Mouse (Mus musculus): Measurements from ENCODE around the gene Gabbr2. TPM values are rescaled to one million over a fixed set of nuclear protein-coding genes. Genes with fewer than 3 reads are reported as not detected.
A peak's percentile ranks its signal among the peaks of the same experiment; 100 is the strongest.

Gabbr2 gene
- polyA plus RNA-seq, 1 experiment from 2014 or later, result 5.5 TPM

DNA sequence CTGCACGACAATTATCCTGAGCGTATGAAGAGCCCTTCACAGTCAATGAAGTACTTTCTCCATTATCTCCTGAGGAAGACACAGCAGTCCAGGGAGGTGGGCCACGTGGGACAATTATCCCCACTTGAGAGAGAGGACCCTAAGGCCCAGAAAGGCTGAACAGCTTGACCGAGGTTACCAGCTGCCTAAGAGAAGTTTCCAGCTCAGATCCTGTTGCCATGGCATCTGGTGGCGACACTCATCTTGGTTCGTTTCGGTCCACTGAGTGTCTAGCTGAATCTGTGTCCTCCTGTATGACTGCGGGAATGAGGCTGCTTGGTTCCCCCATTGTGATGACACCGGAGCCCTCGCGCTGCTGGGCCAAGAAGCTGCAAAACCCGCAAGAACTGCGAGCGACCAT is 76.2 kb downstream of the Gabbr2 start:
- peaks cover 5% of the 10 kb centered on the region; the same call in 1 of the 2 replicates for H3K4me1 ChIP-seq (replicated peaks; ENCODE audit: control insufficient read depth, insufficient read depth, low read length)
- H3K27me3 ChIP-seq (replicated peaks; ENCODE audit: control insufficient read depth, insufficient read depth, low read length), result peaks cover 2% of the 10 kb centered on the region; the same call in 1 of the 2 replicates
- no peaks in the 10 kb centered on the region for H3K9me3 ChIP-seq (ENCODE audit: control insufficient read depth, low read length)
- no peak overlapping the region for H3K27ac ChIP-seq (ENCODE audit: low read length)
- WGBS, result 78% methylated on average over 14 of the region's 14 CpGs
- H3K4me3 ChIP-seq (replicated peaks; ENCODE audit: low read length), result no peak overlapping the region
- ATAC-seq, result no peak
- H3K36me3 ChIP-seq (ENCODE audit: control insufficient read depth, insufficient read depth), result no peaks in the 10 kb centered on the region
- H3K9ac ChIP-seq (replicated peaks; ENCODE audit: low read depth, low read length), result no peak overlapping the region
- no peak overlapping the region for H3K4me2 ChIP-seq (ENCODE audit: low read length)

DNA sequence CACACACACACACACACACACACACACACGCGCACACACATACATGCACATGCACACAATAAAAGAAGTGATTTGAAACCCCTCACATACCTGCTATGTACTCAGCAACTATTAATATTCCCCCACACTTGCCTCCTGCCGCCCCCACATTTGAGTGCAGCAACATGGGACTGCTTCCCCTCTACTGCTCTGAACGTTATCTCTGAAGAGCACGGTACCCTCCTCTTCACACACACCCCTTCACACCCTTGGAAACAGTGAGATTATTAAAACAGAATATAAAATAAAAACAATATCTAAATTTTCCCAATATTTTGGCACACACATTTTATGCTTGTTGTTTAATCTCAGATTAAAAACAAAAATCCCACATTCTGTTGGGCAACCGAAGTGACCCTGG is 77.1 kb downstream of the Gabbr2 start:
- Histone ChIP-seq H3K4me1 (replicated peaks; ENCODE audit: control insufficient read depth, insufficient read depth, low read length) (peaks cover 4% of the 10 kb centered on the region; the same call in 1 of the 2 replicates), H3K27me3 (replicated peaks; ENCODE audit: control insufficient read depth, insufficient read depth, low read length) (peaks cover 2% of the 10 kb centered on the region; the same call in 1 of the 2 replicates)

GRCm38 (mm10) chr4:46906036-46906691 is 85.5 kb downstream of the Gabbr2 start:
- H3K36me3 ChIP-seq (ENCODE audit: control insufficient read depth, insufficient read depth), result no peaks in the 10 kb centered on the region
- no peak overlapping the region for H3K4me3 ChIP-seq (replicated peaks; ENCODE audit: low read length)
- H3K4me2 ChIP-seq (ENCODE audit: low read length), result no peak overlapping the region
- H3K4me1 ChIP-seq (replicated peaks; ENCODE audit: control insufficient read depth, insufficient read depth, low read length), result peaks cover 3% of the 10 kb centered on the region; the same call in 1 of the 2 replicates
- H3K9me3 ChIP-seq (ENCODE audit: control insufficient read depth, low read length), result no peaks in the 10 kb centered on the region
- 91% methylated on average over 3 of the region's 3 CpGs for WGBS
- no peaks in the 10 kb centered on the region for H3K27me3 ChIP-seq (replicated peaks; ENCODE audit: control insufficient read depth, insufficient read depth, low read length)
- H3K27ac ChIP-seq (ENCODE audit: low read length), result no peak overlapping the region
- ATAC-seq, result no peak
- no peak overlapping the region for H3K9ac ChIP-seq (replicated peaks; ENCODE audit: low read depth, low read length)

More for the DNA sequence above, 77.1 kb downstream of the Gabbr2 start:
- Histone ChIP-seq H3K4me2 (ENCODE audit: low read length) (no peak overlapping the region), H3K36me3 (ENCODE audit: control insufficient read depth, insufficient read depth) (no peaks in the 10 kb centered on the region), H3K9ac (replicated peaks; ENCODE audit: low read depth, low read length) (no peak overlapping the region), H3K9me3 (ENCODE audit: control insufficient read depth, low read length) (no peaks in the 10 kb centered on the region), H3K27ac (ENCODE audit: low read length) (no peak overlapping the region), H3K4me3 (replicated peaks; ENCODE audit: low read length) (no peak overlapping the region)
- WGBS, result 90% methylated on average over 6 of the region's 6 CpGs
- ATAC-seq, result no peak

- H3K4me2 ChIP-seq (ENCODE audit: low read length), result no peak overlapping the region
- H3K27me3 ChIP-seq (replicated peaks; ENCODE audit: control insufficient read depth, insufficient read depth, low read length), result no peaks in the 10 kb centered on the region
- 63% methylated on average over 3 of the region's 3 CpGs for WGBS
- no peak overlapping the region for H3K9ac ChIP-seq (replicated peaks; ENCODE audit: low read depth, low read length)
- H3K36me3 ChIP-seq (ENCODE audit: control insufficient read depth, insufficient read depth), result no peaks in the 10 kb centered on the region
- H3K27ac ChIP-seq (ENCODE audit: low read length), result no peak overlapping the region
- no peak for ATAC-seq
- H3K4me3 ChIP-seq (replicated peaks; ENCODE audit: low read length), result no peak overlapping the region
- H3K9me3 ChIP-seq (ENCODE audit: control insufficient read depth, low read length), result no peaks in the 10 kb centered on the region
- H3K4me1 ChIP-seq (replicated peaks; ENCODE audit: control insufficient read depth, insufficient read depth, low read length), result peaks cover 3% of the 10 kb centered on the region; the same call in 1 of the 2 replicates
Observed at GRCm38 (mm10) chr4:46905152-46905551, 86.5 kb downstream of the Gabbr2 start.

DNA sequence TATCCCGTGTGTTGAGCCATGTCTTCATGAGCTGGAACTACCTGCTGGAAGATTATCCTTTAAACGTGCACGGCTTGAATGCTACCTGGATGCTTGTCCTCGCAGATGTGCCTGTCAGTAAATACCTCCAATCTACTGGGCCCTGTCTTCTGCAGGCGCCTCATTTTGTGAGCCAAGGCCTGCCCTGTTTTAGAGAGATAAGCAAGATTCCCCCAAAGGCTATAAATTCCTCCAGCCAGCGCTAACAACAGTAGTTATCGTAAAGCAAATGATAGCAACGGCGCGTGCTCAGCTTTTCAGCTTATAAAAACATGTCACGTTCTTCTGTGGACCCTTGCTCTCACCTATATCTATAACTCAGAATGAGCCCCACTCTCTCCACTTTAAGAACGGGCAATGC is 87.5 kb downstream of the Gabbr2 start:
- ATAC-seq, result no peak
- WGBS, result 92% methylated on average over 12 of the region's 12 CpGs
- Histone ChIP-seq H3K4me2 (ENCODE audit: low read length) (no peak overlapping the region), H3K36me3 (ENCODE audit: control insufficient read depth, insufficient read depth) (no peaks in the 10 kb centered on the region), H3K4me1 (replicated peaks; ENCODE audit: control insufficient read depth, insufficient read depth, low read length) (peaks cover 3% of the 10 kb centered on the region; the same call in 1 of the 2 replicates), H3K27ac (ENCODE audit: low read length) (no peak overlapping the region), H3K27me3 (replicated peaks; ENCODE audit: control insufficient read depth, insufficient read depth, low read length) (no peaks in the 10 kb centered on the region), H3K9me3 (ENCODE audit: control insufficient read depth, low read length) (no peaks in the 10 kb centered on the region), H3K9ac (replicated peaks; ENCODE audit: low read depth, low read length) (no peak overlapping the region), H3K4me3 (replicated peaks; ENCODE audit: low read length) (no peak overlapping the region)

- H3K4me2 ChIP-seq (ENCODE audit: low read length), result no peak overlapping the region
Observed at GRCm38 (mm10) chr4:46898546-46898945, 93.1 kb downstream of the Gabbr2 start.

DNA sequence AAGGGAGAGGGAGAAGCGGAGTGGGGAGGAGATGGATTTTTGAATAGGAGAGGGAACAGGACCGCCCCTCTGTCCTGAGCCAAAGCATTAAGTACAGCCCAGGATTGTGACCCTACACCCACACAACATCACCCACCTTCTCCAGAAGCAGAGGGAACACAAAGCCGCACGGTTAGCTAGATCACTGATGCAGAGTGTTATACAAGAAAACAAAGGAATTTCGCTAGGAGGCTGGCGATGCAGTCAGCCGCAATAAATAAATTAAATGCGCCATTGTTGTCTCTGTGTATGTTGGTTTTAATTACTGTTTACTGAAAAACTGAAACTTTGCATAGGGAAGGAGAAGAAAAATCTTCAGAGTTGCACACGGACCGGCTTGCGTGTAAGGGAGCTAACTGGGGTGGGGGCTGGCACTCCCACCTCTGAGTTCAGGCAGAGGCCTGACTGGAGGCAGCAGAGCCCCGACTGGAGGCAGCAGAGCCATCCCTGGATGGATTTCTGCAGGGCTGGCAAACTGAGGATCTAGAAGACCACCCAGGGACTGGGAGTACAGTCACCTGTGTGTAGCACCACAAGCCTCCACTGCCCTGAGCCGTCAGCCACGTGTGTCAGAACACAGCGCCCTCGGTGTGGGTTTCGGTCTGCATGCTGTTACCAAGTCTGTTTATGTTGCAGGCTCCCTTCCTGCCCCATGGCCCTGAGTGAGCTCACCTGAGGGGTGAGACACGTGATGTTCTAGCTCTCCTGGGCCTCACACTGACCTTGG is 93.9 kb downstream of the Gabbr2 start:
- Histone ChIP-seq H3K9ac (replicated peaks; ENCODE audit: low read depth, low read length) (no peak overlapping the region), H3K27ac (ENCODE audit: low read length) (no peak overlapping the region), H3K27me3 (replicated peaks; ENCODE audit: control insufficient read depth, insufficient read depth, low read length) (no peaks in the 10 kb centered on the region; the same call in 1 of the 2 replicates), H3K9me3 (ENCODE audit: control insufficient read depth, low read length) (peaks cover 3% of the 10 kb centered on the region; the same call in 1 of the 2 replicates), H3K4me1 (replicated peaks; ENCODE audit: control insufficient read depth, insufficient read depth, low read length) (peaks cover 7% of the 10 kb centered on the region; the same call in 1 of the 2 replicates), H3K36me3 (ENCODE audit: control insufficient read depth, insufficient read depth) (no peaks in the 10 kb centered on the region), H3K4me3 (replicated peaks; ENCODE audit: low read length) (no peak overlapping the region), H3K4me2 (ENCODE audit: low read length) (no peak overlapping the region)
- ATAC-seq, result peak; percentile 49; the same call in 1 of the 2 replicates
- WGBS, result 23% methylated on average over 18 of the region's 18 CpGs

More at GRCm38 (mm10) chr4:46898546-46898945, 93.1 kb downstream of the Gabbr2 start:
- no peaks in the 10 kb centered on the region for H3K9me3 ChIP-seq (ENCODE audit: control insufficient read depth, low read length)
- WGBS, result 33% methylated on average over 4 of the region's 4 CpGs
- H3K27ac ChIP-seq (ENCODE audit: low read length), result no peak overlapping the region
- no peak for ATAC-seq
- no peak overlapping the region for H3K9ac ChIP-seq (replicated peaks; ENCODE audit: low read depth, low read length)
- no peaks in the 10 kb centered on the region for H3K36me3 ChIP-seq (ENCODE audit: control insufficient read depth, insufficient read depth)
- H3K27me3 ChIP-seq (replicated peaks; ENCODE audit: control insufficient read depth, insufficient read depth, low read length), result no peaks in the 10 kb centered on the region; the same call in 1 of the 2 replicates
- H3K4me3 ChIP-seq (replicated peaks; ENCODE audit: low read length), result no peak overlapping the region
- peaks cover 10% of the 10 kb centered on the region; the same call in 1 of the 2 replicates for H3K4me1 ChIP-seq (replicated peaks; ENCODE audit: control insufficient read depth, insufficient read depth, low read length)

DNA sequence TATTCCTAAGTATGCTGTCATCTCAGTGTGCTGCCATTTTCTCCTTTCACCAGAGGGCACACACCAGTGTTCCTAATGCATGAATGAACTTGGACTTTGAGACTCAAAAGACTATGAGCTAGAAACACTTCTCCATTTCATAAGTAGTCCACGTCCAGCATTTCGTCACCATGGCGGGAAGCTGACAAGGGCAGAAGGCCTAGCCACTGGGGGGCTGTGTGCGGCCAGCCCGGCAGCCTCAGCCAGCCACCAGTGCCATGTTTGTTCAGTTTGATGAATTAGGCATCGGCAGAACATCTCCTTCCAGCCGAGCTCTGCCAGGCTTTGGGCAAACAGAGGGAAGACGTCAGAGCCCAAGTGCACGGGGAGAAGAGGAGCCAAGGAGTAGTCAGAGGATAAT is 97.5 kb downstream of the Gabbr2 start:
- no peak for ATAC-seq
- no peak overlapping the region for H3K27ac ChIP-seq (ENCODE audit: low read length)
- H3K27me3 ChIP-seq (replicated peaks; ENCODE audit: control insufficient read depth, insufficient read depth, low read length), result no peaks in the 10 kb centered on the region; the same call in 1 of the 2 replicates
- 86% methylated on average over 9 of the region's 9 CpGs for WGBS
- peaks cover 3% of the 10 kb centered on the region; the same call in 1 of the 2 replicates for H3K9me3 ChIP-seq (ENCODE audit: control insufficient read depth, low read length)
- H3K4me2 ChIP-seq (ENCODE audit: low read length), result no peak overlapping the region
- peaks cover 12% of the 10 kb centered on the region for H3K4me1 ChIP-seq (replicated peaks; ENCODE audit: control insufficient read depth, insufficient read depth, low read length)
- H3K4me3 ChIP-seq (replicated peaks; ENCODE audit: low read length), result no peak overlapping the region
- H3K36me3 ChIP-seq (ENCODE audit: control insufficient read depth, insufficient read depth), result no peaks in the 10 kb centered on the region
- H3K9ac ChIP-seq (replicated peaks; ENCODE audit: low read depth, low read length), result no peak overlapping the region

DNA sequence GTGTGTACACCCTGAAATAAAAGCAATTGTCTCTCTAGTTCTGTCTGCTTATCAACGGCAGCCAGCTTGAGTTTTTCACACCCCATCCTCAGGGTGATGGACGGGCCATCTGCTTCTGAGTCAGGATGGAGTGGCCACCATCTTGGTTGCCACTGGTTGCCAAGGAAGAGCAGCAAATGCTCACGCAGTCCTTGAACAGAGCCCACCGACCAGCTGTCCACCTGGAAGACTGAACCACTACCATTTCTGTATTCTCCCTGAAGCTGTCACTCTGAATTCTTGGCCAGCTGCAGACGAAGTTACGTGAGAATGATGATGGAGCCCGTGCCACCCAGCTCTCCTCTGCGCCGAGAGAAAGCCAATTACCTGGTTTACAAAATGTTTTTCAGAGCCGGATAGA is 102.5 kb downstream of the Gabbr2 start:
- Histone ChIP-seq H3K9ac (replicated peaks; ENCODE audit: low read depth, low read length) (no peak overlapping the region), H3K4me1 (replicated peaks; ENCODE audit: control insufficient read depth, insufficient read depth, low read length) (peaks cover 9% of the 10 kb centered on the region), H3K27ac (ENCODE audit: low read length) (peak overlapping the region; percentile 75), H3K4me2 (ENCODE audit: low read length) (no peak overlapping the region), H3K4me3 (replicated peaks; ENCODE audit: low read length) (no peak overlapping the region), H3K36me3 (ENCODE audit: control insufficient read depth, insufficient read depth) (no peaks in the 10 kb centered on the region), H3K27me3 (replicated peaks; ENCODE audit: control insufficient read depth, insufficient read depth, low read length) (no peaks in the 10 kb centered on the region), H3K9me3 (ENCODE audit: control insufficient read depth, low read length) (peaks cover 3% of the 10 kb centered on the region; the same call in 1 of the 2 replicates)
- peak; percentile 86 for ATAC-seq
- 59% methylated on average over 10 of the region's 10 CpGs for WGBS

All from forebrain, embryonic 16.5 days (tissue).